Mouse (Mus musculus): ENCODE results near the gene Tacc2.
"Not testable (repeated sequence)": the region's sequence is repeated elsewhere in the genome, so short reads cannot be mapped to it uniquely, and the experiment has no call there.

The Tacc2 gene

DNA sequence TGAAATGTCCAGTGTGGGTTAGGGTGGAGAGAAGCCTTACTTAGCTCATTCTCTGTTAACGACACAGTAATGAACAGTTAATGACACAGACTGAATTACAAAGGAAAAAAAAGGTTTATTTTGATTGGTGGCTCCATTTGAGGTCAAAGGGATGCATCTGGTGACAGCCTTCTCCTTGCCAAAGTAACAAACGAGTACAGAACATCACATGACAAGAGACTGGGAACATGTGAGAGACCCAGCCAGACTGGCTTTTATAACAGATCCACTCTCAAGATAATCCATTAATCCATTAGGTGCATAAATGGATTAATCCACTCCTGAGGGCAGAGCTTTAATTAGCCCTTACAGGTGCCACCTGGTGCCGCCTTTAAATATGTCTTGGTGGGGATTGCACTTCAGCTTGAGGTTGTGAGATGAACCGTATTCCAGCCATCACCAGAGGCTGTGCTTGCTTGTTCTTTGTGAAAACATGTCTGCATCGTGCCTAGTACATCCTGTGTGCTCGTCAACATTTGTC is 75.9 kb downstream of the Tacc2 start:
- no peak for DNase-seq (ENCODE audit: low read depth)

DNA sequence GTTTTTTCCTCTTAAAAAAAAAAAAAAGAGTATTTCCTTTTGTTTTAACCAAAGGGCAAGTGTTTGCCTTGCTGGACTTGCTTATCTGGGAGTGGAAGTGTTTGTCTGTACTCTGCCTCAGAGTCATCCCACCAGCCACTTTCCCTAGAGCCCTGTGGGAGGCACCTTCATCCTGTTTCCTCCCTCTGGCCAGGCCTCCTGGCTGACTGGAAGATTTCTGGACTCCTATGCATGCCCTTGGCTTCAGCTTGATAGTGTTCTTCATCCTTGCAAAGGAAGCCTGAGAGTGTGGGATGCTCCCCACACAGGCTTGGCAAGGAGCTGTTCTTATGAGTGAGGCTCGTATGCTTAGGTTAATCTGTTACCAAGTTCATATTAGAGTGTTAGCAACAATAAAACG is 77.3 kb downstream of the Tacc2 start:
- DNase-seq (ENCODE audit: low read depth): no peak

DNA sequence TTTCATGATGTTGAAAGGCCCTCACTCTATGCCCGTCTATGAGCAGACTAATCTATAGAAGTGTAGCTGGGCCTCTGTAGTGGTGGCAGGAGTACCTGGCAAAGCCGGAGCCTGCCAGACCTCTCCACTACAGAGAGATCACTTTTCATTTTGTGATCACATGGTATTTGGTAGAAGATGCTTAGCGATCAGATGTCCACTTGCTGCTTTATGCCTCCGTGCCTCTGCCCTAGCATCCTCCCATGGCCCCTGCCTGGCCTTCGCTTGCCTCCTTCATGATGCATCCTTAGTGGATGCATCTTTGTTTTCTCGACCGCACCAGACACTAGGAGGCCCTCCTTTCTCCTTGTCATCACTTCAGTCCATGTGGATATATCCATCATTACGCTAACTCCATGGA is 79.7 kb downstream of the Tacc2 start:
- no peak for DNase-seq (ENCODE audit: low read depth)

DNA sequence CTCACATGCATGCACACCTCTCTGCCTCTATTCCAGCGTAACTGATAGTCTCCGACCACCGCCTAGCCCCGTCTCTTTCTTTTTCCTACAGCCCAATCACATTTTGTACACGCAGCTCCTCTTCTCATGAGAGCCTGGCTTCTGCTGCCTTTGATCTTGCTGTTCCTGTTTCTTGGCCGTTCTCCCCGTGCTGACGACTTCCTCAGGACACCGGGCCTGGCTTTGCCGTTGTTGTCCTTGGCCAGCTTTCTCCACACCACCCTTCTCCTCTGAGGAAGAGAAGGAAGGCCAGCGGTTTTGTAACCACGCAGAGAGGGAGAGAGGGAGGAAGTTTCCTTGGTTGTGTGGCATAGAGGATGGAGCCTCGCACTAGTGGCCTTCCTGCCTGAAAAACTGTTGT is 80.5 kb downstream of the Tacc2 start:
- no peak for DNase-seq (ENCODE audit: low read depth)

DNA sequence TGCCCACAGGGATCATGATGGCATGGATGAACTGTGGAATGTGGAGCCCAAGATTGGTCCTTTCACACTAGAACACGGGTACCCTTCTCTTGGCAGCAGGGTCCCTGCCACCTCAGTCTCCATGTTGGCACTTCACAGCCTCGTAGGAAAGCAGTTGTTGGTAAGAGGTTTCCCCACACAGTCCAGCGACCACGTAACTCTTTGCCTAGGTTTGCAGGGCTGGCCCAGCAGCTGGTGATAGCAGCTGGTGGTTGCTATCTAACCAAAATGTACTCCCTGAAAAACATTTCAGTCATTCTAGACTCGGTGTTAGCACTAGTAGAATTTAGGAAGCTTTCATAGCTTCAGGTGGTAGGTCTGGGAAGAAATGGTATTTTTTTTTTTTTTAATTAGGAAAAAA is 81.9 kb downstream of the Tacc2 start:
- no peak for DNase-seq (ENCODE audit: low read depth)

DNA sequence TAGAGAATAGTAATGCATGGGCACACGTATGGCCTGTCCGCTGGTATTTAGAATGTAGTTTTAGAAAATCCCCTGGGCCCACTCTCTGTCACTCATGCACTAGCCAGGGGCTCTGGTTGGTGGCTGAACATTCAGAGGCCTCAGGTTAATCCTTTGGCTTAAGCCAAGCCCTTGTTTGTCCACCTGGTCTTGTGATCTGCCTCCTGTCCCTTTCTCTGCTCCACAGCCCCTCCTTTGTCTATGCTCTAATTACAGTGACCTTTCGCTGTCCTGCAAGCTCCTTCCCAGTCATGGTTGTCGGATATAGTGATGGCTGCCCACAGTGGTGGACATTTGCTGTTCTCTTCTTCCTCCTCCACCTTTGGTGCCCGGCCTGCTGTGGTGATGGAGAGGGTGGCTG is 85.0 kb downstream of the Tacc2 start:
- no peak for DNase-seq (ENCODE audit: low read depth)

DNA sequence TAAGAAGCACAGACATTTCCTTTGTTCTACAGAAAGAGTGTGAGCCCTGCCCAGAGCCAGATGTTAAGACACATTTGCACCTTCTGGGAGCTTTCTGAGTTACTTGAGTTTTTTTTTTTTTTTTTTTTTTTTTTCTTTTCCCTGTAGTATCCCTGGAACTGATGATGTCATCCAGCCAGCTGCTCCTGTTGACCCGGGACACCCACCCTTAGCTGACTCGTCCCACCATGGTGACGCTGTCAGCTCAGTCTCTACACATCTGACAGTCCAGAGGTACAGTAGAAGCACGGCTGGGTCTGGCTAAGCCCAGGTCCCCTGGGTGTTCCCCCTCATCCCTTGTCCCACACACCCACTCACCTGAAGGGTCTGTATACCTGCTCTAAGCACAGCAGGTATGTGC is 85.6 kb downstream of the Tacc2 start:
- no peak for DNase-seq (ENCODE audit: low read depth)

DNA sequence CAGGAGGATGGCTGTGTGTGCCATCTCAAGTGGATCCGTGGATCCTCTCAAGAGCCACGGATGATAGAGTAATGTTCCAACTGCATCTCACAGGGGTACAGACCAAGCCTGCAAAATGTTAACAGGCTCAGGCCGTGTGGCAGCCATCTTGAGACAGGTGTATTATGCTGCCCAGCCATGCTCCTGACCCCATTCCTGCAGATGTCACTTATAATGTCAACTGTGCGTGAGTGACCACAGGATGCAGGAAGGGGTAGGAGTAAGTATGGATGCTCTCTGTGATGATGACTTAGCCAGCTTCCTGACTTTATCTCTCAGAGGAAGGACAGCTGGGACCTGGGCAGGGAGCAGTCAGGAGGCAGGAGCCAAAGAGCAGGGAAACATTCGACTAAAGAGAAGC is 86.8 kb downstream of the Tacc2 start:
- no peak for DNase-seq (ENCODE audit: low read depth)

DNA sequence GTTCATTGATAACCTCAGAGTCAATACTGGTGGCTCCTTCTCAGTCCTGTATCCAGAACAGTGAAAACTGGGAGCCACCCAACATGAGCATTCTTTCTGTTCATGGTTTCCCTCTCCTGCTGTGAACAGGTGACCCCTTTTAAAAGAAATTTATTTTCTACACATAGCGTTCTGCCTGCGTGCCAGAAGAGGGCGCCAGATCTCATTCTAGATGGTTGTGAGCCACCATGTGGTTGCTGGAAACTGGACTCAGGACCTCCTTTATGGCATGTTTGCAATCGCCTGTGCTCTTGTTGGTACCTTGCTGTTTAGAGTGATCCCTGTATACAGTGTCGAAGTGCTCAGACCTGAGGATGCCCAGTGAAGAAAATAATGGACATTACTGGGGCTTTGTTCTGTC is 87.4 kb downstream of the Tacc2 start:
- peak; percentile 14 for DNase-seq (ENCODE audit: low read depth)

DNA sequence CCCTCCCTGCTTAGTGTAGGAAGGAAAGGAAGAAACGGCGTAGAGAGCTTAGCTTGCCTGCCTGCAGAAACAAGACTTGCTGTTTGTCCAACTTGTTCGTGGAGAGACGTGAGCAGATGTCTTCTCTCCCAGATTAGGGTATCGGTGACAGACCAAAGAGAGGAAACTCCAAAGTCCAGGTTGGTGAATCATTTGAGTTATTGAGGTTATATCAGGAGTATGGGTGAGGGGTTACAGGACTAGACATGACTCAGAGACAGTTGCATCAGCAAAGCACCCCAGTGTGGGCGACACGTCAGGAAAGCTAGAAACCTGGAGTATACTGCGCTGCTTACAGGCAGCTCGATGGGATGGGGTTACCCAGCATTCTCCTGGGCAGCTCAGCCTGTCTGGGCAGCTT is 88.1 kb downstream of the Tacc2 start:
- no peak for DNase-seq (ENCODE audit: low read depth)

DNA sequence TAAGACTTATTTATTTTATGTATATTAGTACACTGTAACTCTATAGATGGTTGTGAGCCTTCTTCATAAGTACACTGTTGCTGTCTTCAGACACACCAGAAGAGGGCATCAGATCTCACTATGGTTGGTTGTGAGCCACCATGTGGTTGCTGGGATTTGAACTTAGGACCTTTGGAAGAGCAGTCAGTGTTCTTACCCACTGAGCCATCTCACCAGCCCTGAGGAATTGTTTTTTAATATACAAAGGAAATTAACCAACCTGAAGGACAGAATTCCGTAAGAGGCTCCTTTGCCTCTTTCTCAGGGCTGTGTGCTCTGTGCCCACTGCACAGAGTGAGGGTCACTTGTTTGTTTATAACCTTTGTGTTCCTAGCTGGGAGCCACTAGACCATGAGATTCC is 90.8 kb downstream of the Tacc2 start:
- DNase-seq (ENCODE audit: low read depth): not testable (repeated sequence)

DNA sequence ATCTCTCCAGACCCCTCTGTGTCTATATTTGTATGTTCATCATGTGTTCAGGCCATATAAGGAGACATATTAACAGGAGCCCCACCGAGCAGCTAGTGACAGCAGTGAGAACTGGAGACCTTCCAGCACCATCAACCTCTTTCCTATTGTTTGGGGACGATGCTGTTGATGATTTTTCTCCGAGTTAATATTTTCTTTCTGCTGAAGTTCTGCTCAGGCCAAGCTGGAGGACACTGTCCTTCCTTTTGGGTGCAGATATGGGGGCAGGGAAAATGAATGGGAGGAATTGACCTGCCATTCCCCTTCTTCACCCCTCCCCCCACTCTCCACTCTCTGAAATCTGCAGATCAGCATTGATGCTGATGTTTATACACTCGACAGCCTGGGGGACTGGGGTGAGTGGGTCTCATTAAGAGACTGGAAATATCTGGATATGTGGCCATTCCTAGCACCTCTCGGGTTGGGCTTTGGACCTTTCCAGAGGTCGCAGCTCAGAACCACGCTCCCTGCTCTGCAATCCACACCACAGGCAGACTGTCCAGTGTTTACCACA is 91.6 kb downstream of the Tacc2 start:
- no peak for DNase-seq (ENCODE audit: low read depth)

DNA sequence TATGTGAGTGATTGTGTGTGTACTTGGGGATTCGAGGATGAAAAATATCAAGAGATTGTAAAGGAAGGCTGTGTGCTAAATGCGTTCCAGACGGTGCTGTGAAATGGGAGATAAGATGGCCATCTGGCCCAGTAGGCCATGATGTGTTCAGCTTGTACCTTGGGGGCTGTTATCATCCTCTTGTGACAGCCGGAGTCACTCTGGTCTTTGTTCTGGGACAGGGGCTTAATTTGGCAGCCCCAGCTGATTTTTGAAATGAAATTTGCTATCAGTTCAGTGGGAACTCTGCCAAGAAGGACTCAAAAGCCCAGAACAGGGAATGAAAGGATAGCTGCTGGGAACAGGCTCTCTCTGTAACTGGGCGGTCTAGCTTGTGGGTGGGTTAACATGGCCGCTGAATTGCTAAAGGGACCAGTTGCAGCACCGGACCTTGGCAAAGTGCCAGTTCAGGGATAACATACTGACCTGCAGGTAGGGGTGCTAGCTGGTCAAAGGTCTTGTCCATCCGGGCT is 92.2 kb downstream of the Tacc2 start:
- DNase-seq (ENCODE audit: low read depth): no peak

DNA sequence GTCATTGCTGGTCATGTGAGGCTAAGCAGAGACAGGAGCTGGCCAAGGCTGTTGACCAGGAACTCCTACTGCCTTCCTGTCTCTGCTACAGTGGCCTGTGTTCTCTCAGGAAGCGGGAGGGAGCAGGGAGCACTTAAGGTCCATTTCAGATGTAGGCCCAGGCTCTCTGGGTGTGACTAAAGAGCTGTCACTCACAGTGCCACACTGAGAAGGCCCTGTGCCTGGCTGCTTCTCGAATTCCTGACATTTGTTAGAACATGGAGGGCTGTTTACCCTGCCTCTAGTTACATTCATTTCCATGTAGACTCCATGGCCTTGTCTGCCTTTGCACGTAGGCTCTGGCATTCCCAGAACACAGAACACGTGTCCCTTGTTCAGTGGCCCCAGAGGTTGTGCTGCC is 93.1 kb downstream of the Tacc2 start:
- no peak for DNase-seq (ENCODE audit: low read depth)

DNA sequence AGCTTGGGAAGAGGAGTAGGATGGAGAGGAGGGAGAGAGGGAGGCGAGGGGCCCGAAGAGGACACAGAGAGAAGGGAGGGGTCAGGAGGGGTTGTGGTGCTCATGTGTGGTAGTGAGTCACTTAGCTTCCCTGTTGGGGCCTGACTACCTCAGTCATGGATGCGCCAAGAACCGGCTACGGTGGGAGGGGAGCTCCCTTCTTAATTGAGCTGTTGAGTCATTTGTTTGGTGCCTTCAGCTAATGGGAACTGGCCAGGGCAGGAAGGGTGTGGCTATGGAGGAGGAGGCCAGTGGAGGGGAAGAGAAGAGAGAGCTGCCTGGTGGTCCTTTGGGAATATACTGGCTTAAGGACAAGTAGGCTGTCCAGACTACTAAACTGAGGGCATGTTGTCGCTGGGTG is 94.1 kb downstream of the Tacc2 start:
- no peak for DNase-seq (ENCODE audit: low read depth)

DNA sequence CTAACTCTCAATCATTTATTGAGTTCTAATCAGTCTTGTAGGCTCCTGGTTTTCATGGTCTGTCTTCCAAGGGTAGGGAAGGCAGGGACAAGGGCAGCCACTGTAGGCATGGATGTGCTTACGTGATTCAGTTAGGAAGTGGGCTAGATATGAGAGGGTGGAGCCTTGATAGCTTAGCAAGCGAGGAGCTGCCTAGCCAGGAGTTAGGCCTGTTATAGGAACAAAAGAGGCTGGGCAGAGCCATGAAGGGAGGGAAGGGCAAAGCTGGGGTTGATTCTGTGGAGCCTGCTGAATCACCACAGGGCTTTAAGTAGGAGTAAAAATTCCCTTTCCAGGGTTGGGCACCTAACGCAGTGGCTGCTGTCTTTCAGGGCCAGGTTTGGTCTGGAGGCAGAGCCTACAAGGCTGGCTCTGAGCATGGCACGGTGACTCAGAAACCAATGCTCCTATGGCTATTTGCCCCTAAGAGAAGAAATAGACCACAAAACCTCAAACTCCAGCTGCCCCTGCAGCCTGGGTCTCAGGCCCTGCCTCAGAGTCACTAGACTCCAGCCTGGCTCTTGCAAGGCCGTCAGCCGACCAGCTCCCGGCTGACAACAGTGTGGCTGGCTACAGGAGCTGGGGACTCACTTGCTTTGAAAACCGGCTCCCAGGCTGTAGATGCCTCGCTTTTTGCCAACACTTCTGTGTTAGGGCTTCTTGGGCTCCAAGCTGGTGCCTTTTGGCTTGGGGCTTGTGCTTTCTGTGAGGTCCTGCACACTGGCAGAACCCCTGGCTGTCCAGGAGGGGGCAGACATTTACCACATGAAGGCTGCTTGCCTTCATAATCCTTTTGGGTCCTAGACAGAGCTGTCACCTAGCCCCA is 96.2 kb downstream of the Tacc2 start:
- peak; percentile 26 for DNase-seq (ENCODE audit: low read depth)

DNA sequence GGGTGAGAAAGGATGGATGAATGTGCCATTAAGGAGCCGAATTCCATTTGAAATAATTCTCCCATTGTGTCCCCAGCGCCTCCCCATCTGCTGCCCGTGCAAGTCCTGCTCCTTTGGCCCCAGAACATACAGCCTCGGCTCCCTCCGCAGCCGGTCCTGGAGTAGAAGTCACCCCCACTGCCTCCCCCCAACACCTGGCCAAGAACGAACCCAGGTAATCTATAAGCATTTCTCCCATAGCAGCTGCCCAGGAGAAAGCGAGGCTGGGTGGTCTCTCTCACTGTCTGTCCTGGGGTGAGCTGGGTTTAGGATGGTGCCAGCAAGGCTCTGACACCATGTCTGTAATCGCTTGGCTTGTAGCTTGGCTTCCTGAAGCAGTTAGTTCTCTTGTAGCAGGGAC is 97.3 kb downstream of the Tacc2 start:
- no peak for DNase-seq (ENCODE audit: low read depth)

DNA sequence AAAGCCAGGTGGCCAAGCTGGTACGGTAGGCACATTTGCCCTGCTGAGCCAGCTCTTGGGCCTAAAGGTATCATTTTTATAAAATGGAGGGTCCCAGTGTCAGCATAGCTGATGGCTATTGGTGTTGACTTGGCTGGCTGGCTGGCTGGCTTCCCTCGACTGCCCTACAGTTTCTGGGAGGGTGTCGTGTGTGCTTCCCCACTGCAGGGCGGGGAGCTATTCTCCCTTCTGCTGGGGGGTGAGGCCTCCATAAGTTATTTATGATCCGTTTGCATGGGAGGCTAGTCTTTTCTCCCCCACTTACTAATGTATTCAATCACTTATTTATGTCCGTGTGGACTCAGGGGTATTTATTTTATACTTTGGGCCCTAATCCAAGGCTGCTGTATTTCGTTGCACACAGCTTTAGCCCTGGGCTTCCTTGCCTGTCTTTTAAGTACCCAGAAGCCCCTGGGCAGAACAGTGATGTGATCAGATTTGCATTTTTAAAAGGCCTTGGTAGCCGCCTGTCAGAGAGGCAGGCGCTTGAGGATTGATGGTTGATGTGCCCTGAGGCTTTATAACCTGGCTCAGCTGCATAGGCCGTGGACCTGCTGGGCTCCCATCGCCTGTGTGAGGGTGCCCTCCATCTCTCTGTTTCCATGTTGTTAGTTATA is 99.8 kb downstream of the Tacc2 start:
- DNase-seq (ENCODE audit: low read depth): no peak

DNA sequence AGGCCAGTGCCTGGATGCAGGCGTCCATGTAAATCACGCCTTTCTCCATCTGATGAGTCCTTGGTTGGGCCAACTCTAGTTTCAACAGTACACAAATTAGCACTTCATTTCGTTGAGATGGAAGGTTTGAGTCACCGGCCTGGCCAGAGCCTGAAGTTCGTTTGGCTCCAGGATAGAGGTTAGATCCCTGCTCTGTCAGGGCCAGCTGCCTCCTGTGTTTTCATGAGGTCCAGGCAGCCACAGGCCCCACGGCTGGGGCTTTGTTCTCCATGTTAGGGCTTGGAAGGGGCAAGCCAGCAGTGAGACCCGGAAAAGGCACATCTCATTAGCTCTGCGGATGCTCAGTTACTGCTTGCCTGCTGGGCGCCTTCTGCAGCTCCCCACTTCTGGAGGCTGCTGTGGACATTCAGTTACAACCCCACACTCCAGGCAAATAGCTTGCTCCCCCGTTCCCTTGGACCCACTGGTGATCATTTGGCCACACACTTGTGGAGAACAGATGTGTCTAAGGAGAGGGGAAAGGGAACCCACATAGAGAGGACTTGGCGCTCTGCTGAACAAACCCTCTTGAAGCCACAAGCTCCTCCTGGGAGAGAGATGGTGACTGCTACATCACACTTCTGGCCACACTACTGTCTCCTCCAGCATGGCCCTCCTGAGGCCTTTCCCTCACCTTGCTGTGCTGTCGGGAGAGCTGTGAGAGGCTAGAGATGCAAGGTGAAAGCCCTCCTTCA is 100.5 kb downstream of the Tacc2 start:
- no peak for DNase-seq (ENCODE audit: low read depth)

DNA sequence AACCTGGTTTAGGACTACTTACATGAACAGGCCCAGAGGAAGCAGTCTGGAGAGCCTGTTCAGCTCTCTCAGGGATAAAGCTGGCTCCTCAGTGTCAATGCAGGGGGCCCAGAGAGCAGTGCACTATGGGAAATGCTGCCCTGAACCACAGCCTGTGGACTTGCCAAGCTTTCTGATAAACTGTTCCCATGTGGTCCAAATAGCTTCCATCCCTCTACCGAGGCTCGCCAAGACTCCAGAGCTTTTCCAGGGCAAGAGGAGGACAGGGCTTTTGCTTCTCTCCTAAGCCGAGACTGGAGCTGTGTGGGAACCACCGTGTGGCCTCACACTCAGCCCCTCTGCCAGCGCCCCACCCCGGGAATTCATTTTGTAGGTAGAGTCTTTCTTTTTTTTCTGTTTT is 101.2 kb downstream of the Tacc2 start:
- no peak for DNase-seq (ENCODE audit: low read depth)

DNA sequence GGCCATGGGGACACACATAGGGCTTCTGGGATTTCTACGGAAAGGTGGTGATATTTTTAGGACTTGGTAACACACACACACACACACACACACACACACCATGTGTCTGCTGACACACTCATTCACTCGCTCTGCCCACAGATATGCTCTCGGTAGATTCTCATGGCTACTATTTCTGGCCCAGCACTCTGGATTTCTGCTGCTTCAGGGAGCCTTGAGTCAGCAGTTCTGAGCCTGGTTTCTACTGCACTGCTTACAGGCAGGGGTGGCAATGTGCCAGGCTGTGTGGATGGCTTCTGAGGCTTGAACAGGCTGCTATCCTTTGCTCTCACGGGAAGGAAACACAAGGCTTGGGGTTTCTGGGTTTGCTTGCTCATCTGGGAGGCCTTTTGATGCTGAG is 104.6 kb downstream of the Tacc2 start:
- DNase-seq (ENCODE audit: low read depth): no peak

DNA sequence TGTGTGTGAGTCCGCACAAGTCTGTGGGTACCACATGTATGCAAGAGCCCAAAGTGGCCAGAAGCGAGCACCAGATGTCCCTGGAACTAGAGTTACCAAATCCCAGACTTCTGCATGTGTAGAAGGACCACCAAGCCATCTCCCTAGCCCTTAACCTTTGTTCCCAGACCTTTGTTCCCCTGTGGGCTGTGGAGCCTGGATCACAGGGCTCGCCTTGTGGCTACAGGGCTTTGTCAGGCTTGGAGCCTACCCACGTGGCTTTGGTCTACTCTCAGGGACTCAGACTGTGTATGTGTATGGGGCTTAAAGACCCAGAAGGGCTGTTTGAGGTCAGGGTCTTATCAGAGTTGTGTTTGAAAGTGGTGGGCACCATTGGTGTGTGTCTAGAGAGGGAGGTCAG is 111.4 kb downstream of the Tacc2 start:
- DNase-seq (ENCODE audit: low read depth): no peak

All from induced T-regulatory cell, adult 2 months (primary cell).